Mouse (Mus musculus) A20 (cell line): ENCODE measurements around the gene Sgo1.

Experiments used
- DNase-seq: peaks from one replicate; pipeline ENCODE4 v3.0.0-alpha.2; 2011; ENCODE audit warnings: low read depth, low spot score

Sgo1 gene

DNA sequence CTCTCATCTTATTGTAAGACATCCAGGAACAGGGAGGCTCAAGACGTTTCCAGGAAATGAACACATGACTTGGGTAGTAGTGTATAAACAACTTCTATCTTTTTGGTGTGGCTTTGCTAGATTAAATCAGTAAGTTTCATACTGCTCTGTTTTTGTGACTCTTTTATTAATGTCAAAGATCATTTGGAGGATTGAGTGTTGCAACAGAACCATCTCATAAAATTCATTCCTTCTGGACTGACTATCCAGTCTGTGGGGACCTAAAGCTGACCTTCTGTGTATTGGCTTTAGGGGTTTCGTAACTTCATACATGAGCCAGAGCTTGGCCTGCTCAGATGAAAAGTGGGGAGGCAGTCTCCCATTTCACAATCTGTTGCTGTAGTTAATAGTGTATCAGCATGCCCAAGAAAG, 38.9 kb downstream of the Sgo1 start:
- DNase-seq = no peak

DNA sequence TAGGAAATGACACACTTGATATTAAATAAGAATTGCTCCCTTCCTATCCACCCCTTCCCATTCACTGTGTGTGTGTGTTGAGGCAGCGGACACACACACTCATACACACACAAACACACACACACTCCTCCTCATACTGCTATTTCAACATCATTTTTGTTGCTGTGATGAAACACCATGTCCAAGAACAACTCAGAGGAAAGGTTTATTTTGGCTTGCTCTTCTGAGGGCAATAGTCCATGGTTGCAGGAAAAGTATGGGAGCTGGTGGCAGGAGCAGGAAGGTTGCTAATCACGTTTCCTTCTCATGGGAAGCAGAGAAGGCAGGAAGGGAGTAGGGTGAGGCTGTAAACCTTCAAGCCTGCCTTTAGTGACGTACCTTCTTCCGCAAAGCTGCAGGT, 45.8 kb downstream of the Sgo1 start:
- no peak for DNase-seq

GRCm38 (mm10) chr17:53631344-53631743, 57.8 kb downstream of the Sgo1 start:
- DNase-seq = no peak

GRCm38 (mm10) chr17:53628131-53628530, 61.0 kb downstream of the Sgo1 start:
- no peak for DNase-seq

DNA sequence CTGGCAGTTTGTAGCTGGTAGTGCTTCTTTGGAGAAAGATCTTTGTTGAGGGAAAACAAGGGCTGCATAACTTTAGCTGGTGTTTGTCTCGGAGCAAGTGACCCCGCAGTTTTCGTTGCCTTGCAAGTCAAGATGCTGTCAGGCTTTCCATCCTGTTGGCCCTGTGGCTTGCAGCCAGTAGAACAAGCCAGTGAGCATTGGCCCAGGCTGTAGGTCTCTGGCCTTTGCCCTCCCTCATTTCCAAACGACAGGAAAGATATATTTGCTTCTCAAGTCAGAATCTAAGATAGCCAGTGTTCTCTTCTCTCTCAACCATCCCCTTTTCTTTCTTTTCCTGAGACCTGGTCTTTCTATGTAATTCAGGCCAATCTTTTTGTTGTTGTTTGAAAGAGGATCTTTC, 61.6 kb downstream of the Sgo1 start:
- DNase-seq = no peak

GRCm38 (mm10) chr17:53626160-53626559, 63.0 kb downstream of the Sgo1 start:
- no peak for DNase-seq
